ENCODE assay signal across 12 mouse cellular contexts in genomic region chr1:132335378-132335965, GRCm38 (mm10). TPM values are rescaled to one million over a fixed set of nuclear protein-coding genes. Genes with fewer than 3 reads are reported as not detected.
DNase-seq lines count a peak whose midpoint lies in the region; ATAC-seq and TF ChIP-seq lines count a peak whose summit lies in the region.
"Had no signal": no experiment of that assay in that cellular context is flagged by ENCODE, and none has a peak within 500 bp of the region (broad histone marks: within the 10 kb centered on the region; RNA-seq: fewer than 3 reads in every experiment).

No protein-coding gene starts in this region.

- H3K36me3 ChIP-seq in intestine, postnatal 0 days (ENCODE audit: control insufficient read depth, insufficient read depth) = peaks cover 22% of the 10 kb centered on the region
- no peaks in the 10 kb centered on the region for H3K36me3 ChIP-seq in intestine, embryonic 16.5 days (ENCODE audit: control insufficient read depth, insufficient read depth, low read length)
- no peaks in the 10 kb centered on the region for H3K36me3 ChIP-seq in heart, adult 2 months (ENCODE audit: control insufficient read depth, insufficient read depth, low read length)
- peaks cover 6% of the 10 kb centered on the region for H3K36me3 ChIP-seq in neural tube, embryonic 15.5 days
- H3K36me3 ChIP-seq in intestine, embryonic 15.5 days = 0 out of 2 replicates have a peak, but pooled peaks cover 2% of the 10 kb centered on the region
- H3K36me3 ChIP-seq: embryonic facial prominence, embryonic 13.5 days; limb, embryonic 15.5 days; stomach, embryonic 15.5 days had no signal

- no peak for TF ChIP-seq POLR2A in heart, adult 2 months (IDR thresholded peaks at IDR 0.05; ENCODE audit: insufficient read depth, low read depth, low read length)

- peak; percentile 62 to 64 for DNase-seq in heart, adult 2 months
- peak; percentile 79 for DNase-seq in kidney, postnatal 10 days
- DNase-seq in thymus, adult 18-20 months = no peak

- no peaks in the 10 kb centered on the region for H3K79me2 ChIP-seq in heart, adult 2 months (replicated peaks; ENCODE audit: control insufficient read depth, insufficient read depth, low read length)

- H3K27me3 ChIP-seq in intestine, postnatal 0 days (replicated peaks; ENCODE audit: control insufficient read depth, insufficient read depth, low read length) = no peaks in the 10 kb centered on the region
- no peaks in the 10 kb centered on the region for H3K27me3 ChIP-seq in intestine, embryonic 16.5 days (replicated peaks; ENCODE audit: control insufficient read depth, insufficient read depth, low read length)
- H3K27me3 ChIP-seq in heart, adult 2 months (ENCODE audit: control insufficient read depth, insufficient read depth, low read length) = no peaks in the 10 kb centered on the region
- no peaks in the 10 kb centered on the region for H3K27me3 ChIP-seq in neural tube, embryonic 15.5 days (replicated peaks)
- no peaks in the 10 kb centered on the region for H3K27me3 ChIP-seq in intestine, embryonic 15.5 days (replicated peaks)
- H3K27me3 ChIP-seq: embryonic facial prominence, embryonic 13.5 days; limb, embryonic 15.5 days; stomach, embryonic 15.5 days had no signal

- WGBS in intestine, postnatal 0 days = 57% methylated on average over 12 of the region's 12 CpGs
- WGBS in intestine, embryonic 16.5 days = 55% methylated on average over 12 of the region's 12 CpGs
- WGBS in heart, adult 2 months = 26% methylated on average over 12 of the region's 12 CpGs
- 24% methylated on average over 12 of the region's 12 CpGs for WGBS in neural tube, embryonic 15.5 days
- WGBS in intestine, embryonic 15.5 days = 61% methylated on average over 12 of the region's 12 CpGs

- no peak overlapping the region for H3K4me3 ChIP-seq in intestine, postnatal 0 days (ENCODE audit: low read depth, low read length)
- H3K4me3 ChIP-seq in intestine, embryonic 16.5 days (ENCODE audit: low read length) = no peak overlapping the region
- H3K4me3 ChIP-seq in heart, adult 2 months = no peak overlapping the region
- no peak overlapping the region for H3K4me3 ChIP-seq in neural tube, embryonic 15.5 days (replicated peaks)
- no peak overlapping the region for H3K4me3 ChIP-seq in intestine, embryonic 15.5 days (replicated peaks)
- H3K4me3 ChIP-seq: embryonic facial prominence, embryonic 13.5 days; limb, embryonic 15.5 days; stomach, embryonic 15.5 days had no signal

- peak overlapping the region; percentile 24 for H3K27ac ChIP-seq in intestine, postnatal 0 days (ENCODE audit: low read depth, low read length)
- no peak overlapping the region for H3K27ac ChIP-seq in intestine, embryonic 16.5 days (ENCODE audit: low read length)
- peak overlapping the region; percentile 49 for H3K27ac ChIP-seq in heart, adult 2 months
- H3K27ac ChIP-seq in neural tube, embryonic 15.5 days (replicated peaks) = no peak overlapping the region
- no peak overlapping the region for H3K27ac ChIP-seq in intestine, embryonic 15.5 days
- H3K27ac ChIP-seq: stomach, embryonic 15.5 days had no signal

- no peak overlapping the region for H3K9ac ChIP-seq in intestine, postnatal 0 days (ENCODE audit: low read depth, low read length)
- no peak overlapping the region for H3K9ac ChIP-seq in intestine, embryonic 16.5 days (ENCODE audit: low read depth, low read length)
- no peak overlapping the region for H3K9ac ChIP-seq in heart, adult 2 months (ENCODE audit: low read depth, low read length)
- H3K9ac ChIP-seq in neural tube, embryonic 15.5 days (replicated peaks) = no peak overlapping the region
- H3K9ac ChIP-seq in intestine, embryonic 15.5 days = no peak overlapping the region
- H3K9ac ChIP-seq: embryonic facial prominence, embryonic 13.5 days; limb, embryonic 15.5 days; stomach, embryonic 15.5 days had no signal

- H3K9me3 ChIP-seq in intestine, postnatal 0 days (ENCODE audit: control insufficient read depth) = no peaks in the 10 kb centered on the region
- no peaks in the 10 kb centered on the region for H3K9me3 ChIP-seq in intestine, embryonic 16.5 days (ENCODE audit: control insufficient read depth, low read length)
- no peaks in the 10 kb centered on the region for H3K9me3 ChIP-seq in neural tube, embryonic 15.5 days (replicated peaks)
- no peaks in the 10 kb centered on the region for H3K9me3 ChIP-seq in intestine, embryonic 15.5 days
- H3K9me3 ChIP-seq: embryonic facial prominence, embryonic 13.5 days; limb, embryonic 15.5 days; stomach, embryonic 15.5 days had no signal

- no peak for TF ChIP-seq CTCF in intestine, postnatal 0 days (IDR thresholded peaks at IDR 0.05; ENCODE audit: low read depth)
- no peak for TF ChIP-seq CTCF in heart, adult 2 months (IDR thresholded peaks at IDR 0.05)

- peak; percentile 89 for TF ChIP-seq EP300 in heart, adult 2 months (IDR thresholded peaks at IDR 0.05; ENCODE audit: insufficient read depth, low read depth, low read length)

- intact Hi-C loops in heart, adult 2 months (cut with DNase I) = no loop called here

- peaks cover 12% of the 10 kb centered on the region for H3K4me1 ChIP-seq in intestine, postnatal 0 days (replicated peaks; ENCODE audit: control insufficient read depth, insufficient read depth, low read length)
- H3K4me1 ChIP-seq in intestine, embryonic 16.5 days (ENCODE audit: control insufficient read depth, insufficient read depth, low read length) = peaks cover 31% of the 10 kb centered on the region
- H3K4me1 ChIP-seq in heart, adult 2 months (ENCODE audit: control insufficient read depth, insufficient read depth, low read length) = peaks cover 42% of the 10 kb centered on the region
- H3K4me1 ChIP-seq in neural tube, embryonic 15.5 days = peaks cover 26% of the 10 kb centered on the region
- H3K4me1 ChIP-seq in intestine, embryonic 15.5 days (replicated peaks) = peaks cover 17% of the 10 kb centered on the region

- H3K4me2 ChIP-seq in intestine, postnatal 0 days (replicated peaks; ENCODE audit: low read depth) = no peak overlapping the region
- no peak overlapping the region for H3K4me2 ChIP-seq in intestine, embryonic 16.5 days (ENCODE audit: low read depth, low read length)
- no peak overlapping the region for H3K4me2 ChIP-seq in neural tube, embryonic 15.5 days
- no peak overlapping the region for H3K4me2 ChIP-seq in intestine, embryonic 15.5 days (replicated peaks)
- H3K4me2 ChIP-seq: embryonic facial prominence, embryonic 13.5 days; limb, embryonic 15.5 days; stomach, embryonic 15.5 days had no signal

- no peak for ATAC-seq in intestine, postnatal 0 days
- no peak for ATAC-seq in intestine, embryonic 16.5 days
- 0 out of 2 replicates have a peak, but pooled peaks have one; percentile 24 for ATAC-seq in neural tube, embryonic 15.5 days (ENCODE audit: low FRiP score)
- ATAC-seq in intestine, embryonic 15.5 days = no peak
- no peak for ATAC-seq in activated CD4-positive, CD25-positive, alpha-beta regulatory T cell, adult 4 months

RNA-seq across cellular contexts. Expression of gene Nuak2, which starts 19.5 kb away (rescaled TPM):
- polyA plus RNA-seq in intestine, postnatal 0 days (2015; fragmentation: Nextera tagmentation; extraction: Ambion mirVana) = 20.0 and 20.6 TPM in 2 replicates
- 4.6 and 5.6 TPM in 2 replicates for polyA plus RNA-seq in intestine, embryonic 16.5 days (2015; fragmentation: Nextera tagmentation; extraction: Ambion mirVana)
- 1 to 10 TPM; 4.1 to 4.3 TPM for total RNA-seq in heart, adult 2 months (2021)
- 2.8 and 4.0 TPM in 2 replicates for polyA plus RNA-seq in heart, adult 2 months (2012; rRNA removed)
- 6.6 and 7.1 TPM in 2 replicates for polyA plus RNA-seq in neural tube, embryonic 15.5 days (2015; fragmentation: Nextera tagmentation; extraction: Ambion mirVana)
- 4.7 and 5.5 TPM in 2 replicates for polyA plus RNA-seq in intestine, embryonic 15.5 days (2015; fragmentation: Nextera tagmentation; extraction: Ambion mirVana)
- polyA plus RNA-seq in activated CD4-positive, CD25-positive, alpha-beta regulatory T cell, adult 4 months (2017; shearing (Covaris generic)) = 1 to 10 TPM; 2.0 TPM

RNA-seq across cellular contexts. Expression of gene Klhdc8a, which starts 37.0 kb away (rescaled TPM):
- polyA plus RNA-seq in intestine, postnatal 0 days (2015; fragmentation: Nextera tagmentation; extraction: Ambion mirVana) = 0.46 and 0.51 TPM in 2 replicates
- 0.09 and 0.33 TPM in 2 replicates for polyA plus RNA-seq in intestine, embryonic 16.5 days (2015; fragmentation: Nextera tagmentation; extraction: Ambion mirVana)
- 10 to 100 TPM; 15.4 to 21.0 TPM for total RNA-seq in heart, adult 2 months (2021)
- polyA plus RNA-seq in heart, adult 2 months (2012; rRNA removed) = 15.9 and 18.7 TPM in 2 replicates
- 7.5 TPM in 2 replicates for polyA plus RNA-seq in neural tube, embryonic 15.5 days (2015; fragmentation: Nextera tagmentation; extraction: Ambion mirVana)
- 0.23 and 0.49 TPM in 2 replicates for polyA plus RNA-seq in intestine, embryonic 15.5 days (2015; fragmentation: Nextera tagmentation; extraction: Ambion mirVana)
- polyA plus RNA-seq in activated CD4-positive, CD25-positive, alpha-beta regulatory T cell, adult 4 months (2017; shearing (Covaris generic)) = not detected
- total RNA-seq: MEL had no signal

RNA-seq across cellular contexts. Expression of gene Tmcc2, which starts 55.6 kb away (rescaled TPM):
- polyA plus RNA-seq in intestine, postnatal 0 days (2015; fragmentation: Nextera tagmentation; extraction: Ambion mirVana) = 2.2 and 2.3 TPM in 2 replicates
- 9.4 and 12.2 TPM in 2 replicates for polyA plus RNA-seq in intestine, embryonic 16.5 days (2015; fragmentation: Nextera tagmentation; extraction: Ambion mirVana)
- 10 to 100 TPM; 21.9 to 25.4 TPM for total RNA-seq in heart, adult 2 months (2021)
- polyA plus RNA-seq in heart, adult 2 months (2012; rRNA removed) = 17.5 and 19.4 TPM in 2 replicates
- polyA plus RNA-seq in neural tube, embryonic 15.5 days (2015; fragmentation: Nextera tagmentation; extraction: Ambion mirVana) = 28.5 and 33.2 TPM in 2 replicates
- 11.4 and 15.5 TPM in 2 replicates for polyA plus RNA-seq in intestine, embryonic 15.5 days (2015; fragmentation: Nextera tagmentation; extraction: Ambion mirVana)
- 1 to 10 TPM in 1 of 2 experiments, under 1 TPM in 1; 0.54 to 1.6 TPM for polyA plus RNA-seq in activated CD4-positive, CD25-positive, alpha-beta regulatory T cell, adult 4 months (2017; shearing (Covaris generic))

Comparison
In these comparisons a context has a peak if more than half of its experiments do, and no peak if none do; other contexts are left out.
1. H3K27ac ChIP-seq: peak in intestine, postnatal 0 days (single experiment) and heart, adult 2 months (single experiment); none in intestine, embryonic 16.5 days (single experiment), neural tube, embryonic 15.5 days (single experiment) and intestine, embryonic 15.5 days (single experiment).
2. DNase-seq: peak in heart, adult 2 months (2 of 2) and kidney, postnatal 10 days (single experiment); none in thymus, adult 18-20 months (0 of 2).